Mouse (Mus musculus) cerebral cortex, adult 2 months (tissue): ENCODE measurements around the gene Gm29609.

ENCODE experiments used
- WGBS: fragments of 180-500 bp; shearing (Covaris S2); methylation state at CpG from one replicate; pipeline ENCODE4 v1.1.7; 2018; 5-methylcytosine and 5-hydroxymethylcytosine counted together

Gm29609 gene

DNA sequence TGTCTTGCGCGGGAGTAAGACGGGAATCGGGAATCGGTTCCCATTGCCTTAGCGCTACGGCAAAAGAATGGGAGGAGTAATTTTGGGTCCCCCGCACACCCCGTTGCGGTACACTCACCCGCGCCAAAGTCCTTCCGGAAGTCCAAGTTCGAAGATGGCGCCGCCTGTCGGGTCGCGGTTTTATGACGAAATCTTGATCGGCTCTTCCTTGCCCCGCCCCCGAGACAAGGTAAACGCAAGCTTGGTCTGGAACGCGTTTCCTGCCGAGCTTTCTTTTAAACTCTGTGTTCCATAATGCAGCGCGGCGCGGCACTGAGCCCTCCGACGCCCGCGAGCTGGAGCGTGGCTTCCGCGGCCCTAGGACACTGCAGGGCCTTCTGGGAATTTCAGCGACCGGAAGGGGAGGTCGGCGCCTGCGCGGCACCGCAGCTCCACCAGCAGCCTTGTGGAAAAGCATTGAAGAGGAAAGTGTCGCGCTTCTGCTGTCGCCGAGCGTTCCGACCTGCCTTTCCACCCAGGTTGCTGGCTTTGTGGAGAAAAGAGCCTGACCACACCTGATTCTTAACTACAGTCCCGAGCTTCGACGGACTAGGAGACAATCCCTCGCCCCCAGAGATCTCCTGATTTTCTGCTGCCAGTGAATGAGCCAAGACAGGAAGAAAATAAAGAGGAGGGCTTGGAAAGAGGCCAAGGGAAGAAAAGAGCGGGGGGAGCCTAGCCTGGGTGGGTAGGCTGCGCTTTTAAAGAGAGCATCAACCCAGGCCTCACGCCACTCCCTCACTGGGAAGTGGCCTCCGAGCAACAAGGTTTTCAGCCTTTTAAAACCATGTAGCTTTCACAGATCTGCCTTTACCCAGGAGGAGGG is at the start of gene Gm29609, which contains the start of gene Gtf3c2:
Gene Gm29609 (minus strand): TSS at position 146 of the 865 bp plus-strand sequence.
Gene Gtf3c2 (minus strand): TSS at position 379 of the 865 bp plus-strand sequence.
- WGBS = under 1% methylated on average over 59 of the region's 59 CpGs

DNA sequence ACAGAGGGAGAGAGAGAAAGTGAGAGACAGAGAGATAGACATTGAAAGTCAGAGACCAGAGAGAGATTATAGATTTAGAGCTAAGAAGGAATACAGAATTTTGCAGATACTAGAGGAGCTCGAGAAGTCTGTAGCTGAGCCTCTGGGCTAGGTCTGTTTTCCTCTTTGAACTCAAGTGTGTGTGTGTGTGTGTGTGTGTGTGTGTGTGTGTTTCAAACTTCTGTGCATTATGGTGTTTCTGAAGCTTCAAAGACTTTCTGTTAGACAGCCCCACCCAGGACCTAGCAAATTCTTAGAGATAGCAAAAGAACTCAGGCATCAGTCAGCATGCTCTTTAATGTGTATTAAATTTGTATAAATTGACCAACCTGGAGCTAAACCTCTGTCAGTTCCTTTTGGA is 46.9 kb upstream of the Gm29609 start:
- 81% methylated on average over 1 of the region's 1 CpGs for WGBS

DNA sequence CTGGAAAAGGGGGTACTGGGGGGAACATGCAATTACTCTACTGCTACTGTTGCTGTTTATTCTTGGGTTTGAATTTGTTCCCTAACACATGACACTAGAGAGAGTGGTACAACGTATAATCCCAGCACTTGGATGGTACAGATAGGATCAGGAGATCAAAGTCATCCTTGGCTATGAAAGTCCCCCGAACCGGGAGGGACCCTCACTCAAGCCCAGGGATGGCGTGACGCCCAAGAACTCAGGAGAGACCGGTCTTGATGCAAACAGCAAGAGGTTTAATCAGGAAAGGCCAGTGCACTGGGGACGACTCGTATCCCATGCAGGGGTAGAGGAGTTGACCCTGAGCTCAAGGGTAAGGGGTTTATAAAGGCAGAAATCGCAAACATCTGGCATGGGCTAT is 43.0 kb upstream of the Gm29609 start:
- 96% methylated on average over 9 of the region's 9 CpGs for WGBS

DNA sequence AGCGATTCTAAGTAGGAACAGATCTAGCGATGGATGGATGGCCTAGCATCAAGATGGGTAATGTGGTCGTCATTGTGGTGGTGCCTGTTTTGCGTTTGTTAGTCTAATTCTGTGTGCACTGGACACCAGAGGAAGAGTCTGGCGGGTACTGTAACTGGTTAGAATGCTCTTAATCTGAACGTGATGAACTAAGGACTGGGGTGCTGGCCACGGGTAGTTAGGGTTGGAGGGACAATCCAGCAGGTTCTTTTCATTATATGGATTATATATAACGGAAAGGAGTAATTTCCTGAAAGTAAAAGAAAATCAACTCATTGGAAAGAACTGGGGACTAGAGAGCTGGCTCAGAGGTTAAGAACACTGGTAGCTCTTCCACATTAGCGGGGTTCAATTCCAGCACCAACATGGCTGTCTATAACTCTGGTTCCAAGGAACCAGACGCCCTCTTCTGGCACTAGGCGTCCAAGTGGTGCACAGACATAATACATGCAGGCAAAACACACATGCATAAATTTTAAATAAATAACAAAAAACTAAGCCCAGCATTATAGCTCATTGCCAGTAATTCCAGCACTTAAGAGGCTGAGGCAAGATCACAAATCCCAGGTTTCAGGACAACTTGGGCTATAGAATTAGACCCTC is 41.7 kb upstream of the Gm29609 start:
- WGBS = 9% methylated on average over 11 of the region's 11 CpGs

DNA sequence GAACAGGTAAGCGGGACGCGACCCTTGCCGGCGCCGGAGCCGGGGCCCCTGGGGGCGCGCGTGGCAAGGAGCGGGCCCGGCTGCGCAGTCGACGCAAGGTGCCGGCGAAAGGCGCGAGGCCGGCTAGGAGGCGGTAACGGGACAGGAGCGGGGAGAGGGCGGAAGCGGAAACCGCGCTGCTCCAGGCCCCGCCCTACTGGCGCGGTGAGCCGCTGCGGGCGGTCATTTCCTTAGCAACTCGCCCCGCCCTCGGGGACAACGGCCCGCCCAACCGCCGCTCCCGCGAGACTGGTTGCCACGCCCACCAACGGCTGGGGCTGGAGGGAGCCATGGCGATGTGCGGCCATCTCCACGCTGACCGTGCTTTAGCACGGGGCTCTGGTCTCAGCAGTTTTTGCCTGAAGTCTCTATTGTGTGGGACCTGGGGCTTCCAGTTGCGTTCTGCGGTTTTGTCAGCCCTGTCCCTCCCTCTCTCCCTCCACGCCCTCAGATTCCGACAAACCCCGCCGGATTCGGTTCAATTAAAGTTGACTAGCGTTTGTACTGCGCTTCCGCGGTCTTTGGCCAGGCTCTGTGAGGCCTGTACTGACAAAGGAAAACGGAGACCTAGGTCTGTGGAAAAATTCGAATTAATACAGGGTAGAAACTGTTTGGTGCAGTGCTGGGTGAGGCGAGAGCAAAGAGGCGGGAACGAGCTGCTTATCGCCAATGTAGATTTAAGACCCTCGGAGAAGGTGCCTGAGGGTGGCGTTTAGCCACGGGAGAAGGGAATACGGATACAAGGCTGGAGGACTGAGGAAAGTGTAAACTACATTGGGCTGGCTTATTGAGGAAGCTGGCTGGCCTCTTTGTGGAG is 41.0 kb upstream of the Gm29609 start, which contains the start of gene Ppm1g:
Gene Ppm1g (minus strand): TSS at position 240 of the 856 bp plus-strand sequence.
- WGBS = under 1% methylated on average over 68 of the region's 70 CpGs

DNA sequence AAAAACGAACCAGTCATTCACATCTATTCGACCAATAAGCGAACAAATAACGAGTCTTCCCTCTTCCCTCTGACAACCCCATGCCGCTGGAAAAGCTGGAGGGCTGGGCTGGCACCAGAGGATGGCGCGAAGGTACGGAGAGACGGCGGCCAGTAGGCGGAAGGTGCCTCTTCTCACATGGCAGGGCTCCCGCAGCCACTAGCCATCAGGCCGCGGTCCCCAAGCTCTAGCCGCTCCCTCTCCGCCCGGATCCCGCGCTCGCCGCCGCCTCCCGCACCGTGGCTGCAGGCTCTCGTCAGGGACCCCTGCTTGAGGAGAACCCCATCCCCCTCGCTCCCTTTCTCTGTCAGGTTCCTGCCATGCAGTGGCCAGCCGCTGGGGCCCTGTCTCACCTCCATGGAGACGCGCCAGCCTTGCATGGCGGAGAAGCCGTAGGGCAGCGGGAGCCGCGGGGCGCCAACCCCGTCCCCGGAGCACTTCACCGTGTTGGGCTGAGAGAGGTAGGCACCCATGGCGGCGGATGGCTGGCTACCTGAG is 40.3 kb upstream of the Gm29609 start:
- under 1% methylated on average over 40 of the region's 40 CpGs for WGBS

DNA sequence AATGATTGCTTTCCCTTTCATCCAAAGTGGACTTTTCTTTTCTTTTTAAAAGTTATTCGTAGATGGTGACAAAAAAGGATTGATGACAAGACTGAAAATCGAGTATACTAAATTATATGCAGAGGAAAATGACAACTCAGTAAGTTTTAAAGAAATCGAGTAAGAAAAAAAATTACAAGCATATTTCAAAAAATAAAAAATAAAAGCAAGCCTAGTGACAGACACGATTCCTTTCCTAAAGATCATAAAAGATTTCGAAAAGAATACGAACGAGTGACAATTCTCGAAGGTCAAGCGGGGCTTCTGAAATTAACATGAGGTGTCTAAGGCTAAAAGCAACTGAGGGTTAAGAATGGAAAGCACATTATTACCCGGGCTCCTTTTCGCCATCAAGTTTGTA is 39.8 kb upstream of the Gm29609 start:
- 2% methylated on average over 11 of the region's 11 CpGs for WGBS

DNA sequence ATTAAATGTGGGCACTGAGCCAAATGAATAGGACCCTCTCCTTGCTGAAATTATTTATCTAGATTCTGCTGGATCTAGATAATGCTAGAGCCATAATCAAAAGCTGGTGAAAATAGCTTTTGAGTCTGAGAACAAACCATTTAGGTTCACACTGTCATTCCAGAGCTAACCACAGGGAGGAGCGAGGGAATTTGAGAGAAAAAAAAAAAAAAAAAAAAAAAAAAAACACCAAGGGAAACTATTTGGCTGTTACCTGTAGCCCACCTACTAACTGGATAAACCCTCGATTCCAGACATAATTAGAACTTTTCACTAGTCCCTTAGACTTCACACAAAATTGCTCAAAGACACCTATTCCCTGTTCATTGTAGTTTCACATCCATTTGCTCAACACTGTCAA is 39.4 kb upstream of the Gm29609 start:
- WGBS = 4% methylated on average over 2 of the region's 2 CpGs

DNA sequence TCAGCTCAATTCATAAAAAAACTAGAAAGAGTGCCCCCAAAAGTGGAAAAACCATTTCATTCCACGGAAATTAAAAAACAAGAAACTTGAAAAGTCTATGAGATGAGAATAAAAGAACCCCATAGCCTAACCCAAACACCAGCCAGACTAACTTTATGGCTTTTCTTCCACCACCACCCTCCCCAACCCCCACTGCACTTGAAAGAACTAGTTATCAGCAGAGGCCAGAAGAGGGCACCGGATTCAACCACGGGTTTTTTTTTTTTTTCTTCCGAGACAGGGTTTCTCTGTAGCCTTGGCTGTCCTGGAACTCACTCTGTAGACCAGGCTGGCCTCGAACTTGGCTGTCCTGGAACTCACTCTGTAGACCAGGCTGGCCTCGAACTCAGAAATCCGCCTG is 38.6 kb upstream of the Gm29609 start:
- WGBS = 52% methylated on average over 7 of the region's 7 CpGs

DNA sequence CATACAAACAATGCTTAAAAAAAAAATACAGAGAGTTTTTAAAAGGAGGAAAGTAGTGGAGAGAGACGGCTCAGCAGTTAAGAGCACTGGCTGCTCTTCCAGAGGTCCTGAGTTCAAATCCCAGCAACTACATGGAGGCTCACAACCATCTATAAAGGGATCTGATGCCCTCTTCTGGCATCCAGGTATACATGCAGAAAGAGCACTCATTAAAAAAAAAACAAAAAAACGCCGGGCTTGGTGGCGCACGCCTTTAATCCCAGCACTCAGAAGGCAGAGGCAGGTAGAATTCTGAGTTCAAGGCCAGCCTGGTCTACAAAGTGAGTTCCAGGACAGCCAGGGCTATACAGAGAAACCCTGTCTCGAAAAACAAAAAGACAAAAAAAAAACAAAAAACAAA is 36.8 kb upstream of the Gm29609 start:
- WGBS = 90% methylated on average over 6 of the region's 6 CpGs

DNA sequence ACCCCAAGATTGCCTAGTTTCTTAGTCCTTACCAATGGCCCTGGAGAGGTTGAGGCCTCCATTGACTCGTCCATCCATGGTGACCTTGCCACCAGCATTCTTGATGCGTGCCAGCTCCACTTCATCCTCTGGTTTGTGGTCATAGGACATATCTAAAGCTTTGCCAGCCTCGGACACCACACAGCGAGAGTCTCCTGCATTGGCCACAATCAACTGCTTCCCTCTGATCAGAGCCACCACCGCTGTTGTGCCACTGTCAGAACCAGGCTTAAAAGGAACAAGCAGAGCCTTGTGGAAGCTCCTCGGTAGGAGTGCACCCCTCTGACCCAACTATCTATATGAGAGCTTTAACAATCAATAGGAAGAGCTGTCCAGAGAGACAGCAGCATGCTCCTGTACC is 24.7 kb upstream of the Gm29609 start:
- WGBS = 95% methylated on average over 6 of the region's 6 CpGs

DNA sequence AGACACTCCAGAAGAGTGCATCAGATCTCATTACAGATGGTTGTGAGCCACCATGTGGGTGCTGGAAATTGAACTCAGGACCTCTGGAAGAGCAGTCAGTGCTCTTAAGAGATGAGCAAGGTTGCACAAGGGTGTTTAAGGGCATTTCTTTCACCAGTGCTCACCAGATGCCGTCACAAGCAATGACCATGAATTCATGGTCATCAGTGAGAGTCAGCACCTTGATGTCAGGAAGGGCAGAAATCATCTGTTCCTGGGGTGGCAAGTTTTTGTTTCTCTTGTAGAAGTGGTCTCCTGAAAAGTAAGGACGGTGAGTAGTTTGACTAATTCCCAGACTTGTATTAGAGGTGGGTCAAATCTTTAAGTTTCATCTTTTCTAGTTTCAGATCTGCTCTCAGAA is 24.2 kb upstream of the Gm29609 start:
- 92% methylated on average over 2 of the region's 2 CpGs for WGBS

DNA sequence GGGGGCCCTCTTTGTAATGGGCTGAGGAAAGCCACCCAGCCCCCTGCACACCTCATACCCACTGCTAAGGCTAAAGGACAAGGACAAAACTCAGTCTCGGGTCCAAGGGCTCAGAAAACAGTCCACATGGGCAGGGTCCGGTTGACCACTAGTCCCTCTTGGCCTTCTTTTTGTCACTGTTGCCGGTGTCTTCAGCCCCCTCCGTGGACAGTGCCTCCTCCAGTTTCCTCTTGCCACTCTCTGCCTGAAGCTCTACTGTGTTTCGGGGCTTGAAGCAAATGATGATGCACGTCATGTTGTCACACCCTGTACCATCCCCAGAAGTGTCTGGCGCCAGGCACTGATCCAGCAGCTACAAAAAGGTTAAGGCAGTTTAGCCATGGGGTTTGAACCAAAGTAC is 23.2 kb upstream of the Gm29609 start:
- 83% methylated on average over 7 of the region's 7 CpGs for WGBS

DNA sequence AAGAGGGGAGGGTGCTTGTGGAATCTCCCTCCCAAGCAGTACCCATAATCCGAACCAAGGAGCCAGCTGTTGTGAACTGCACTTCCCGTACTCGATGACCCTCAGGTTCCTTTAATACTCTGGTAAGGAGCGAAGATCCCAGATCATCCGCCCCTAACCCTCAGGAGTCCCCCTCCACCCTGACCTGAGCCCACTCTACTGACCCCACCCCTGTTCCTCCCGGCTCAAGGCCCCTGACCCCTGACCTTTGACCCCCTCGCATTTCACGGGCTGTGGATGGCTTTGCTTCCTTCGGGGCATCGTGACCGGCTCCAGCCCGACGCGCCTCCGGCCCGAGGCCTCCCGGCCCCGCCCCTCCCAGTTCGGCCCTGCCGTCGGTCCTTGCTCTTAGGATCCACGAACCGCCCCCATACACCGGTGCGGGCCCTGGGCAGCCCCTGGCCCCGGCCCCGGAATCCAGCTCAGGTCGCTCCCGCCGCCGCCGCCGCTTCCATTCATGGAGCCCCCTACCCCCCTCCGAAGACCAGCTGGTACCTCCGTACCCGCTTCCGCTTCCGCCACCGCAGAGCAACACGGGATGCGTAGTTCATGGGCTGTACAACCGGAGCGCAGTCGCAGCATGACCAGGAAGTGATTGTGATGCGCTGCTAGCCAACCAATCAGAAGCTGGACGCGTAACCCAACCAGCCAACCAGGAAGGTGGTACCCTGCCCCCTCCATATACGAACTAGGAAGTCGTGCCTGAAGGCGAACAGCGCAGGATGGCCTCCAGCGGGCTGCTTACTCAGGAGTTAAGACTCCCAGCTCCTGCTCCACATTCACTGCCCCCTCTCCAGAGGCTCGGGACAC is 22.3 kb upstream of the Gm29609 start, which contains the start of gene Zfp513:
Gene Zfp513 (minus strand): TSS at position 562 of the 849 bp plus-strand sequence.
- WGBS = under 1% methylated on average over 53 of the region's 53 CpGs

DNA sequence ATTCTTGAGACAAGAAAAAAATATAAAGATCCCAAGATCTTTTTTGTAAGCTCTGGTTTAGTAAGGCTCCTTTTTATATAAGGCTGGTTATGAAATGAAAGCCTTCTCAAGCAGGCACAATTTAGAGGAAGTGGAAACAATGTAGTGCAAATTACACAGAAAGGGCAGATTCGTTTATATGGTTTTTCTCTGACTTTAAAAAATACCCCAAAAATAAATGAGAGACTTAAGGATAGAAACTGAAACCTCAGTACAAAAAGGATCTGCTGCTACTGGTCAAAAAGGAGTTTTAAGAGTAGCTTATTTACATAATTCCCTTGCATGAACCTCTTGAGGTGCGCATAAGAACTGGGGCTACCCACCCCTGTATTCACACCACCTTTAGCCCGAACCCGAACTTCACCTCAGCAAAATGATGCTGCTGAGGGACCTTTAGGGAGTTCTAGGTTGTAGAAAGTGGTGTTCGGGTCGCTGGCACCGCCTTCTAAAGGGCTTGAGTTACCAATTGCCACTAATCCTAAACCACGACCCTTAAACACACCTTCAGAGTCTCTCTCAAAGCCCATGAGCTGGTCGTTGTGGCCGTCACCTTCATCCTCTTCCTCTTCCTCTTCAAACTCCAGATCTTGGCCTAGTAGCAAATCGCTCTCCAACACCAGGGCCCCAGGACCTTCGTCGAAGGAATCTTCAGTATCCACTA is 21.5 kb upstream of the Gm29609 start:
- WGBS = 9% methylated on average over 13 of the region's 13 CpGs

DNA sequence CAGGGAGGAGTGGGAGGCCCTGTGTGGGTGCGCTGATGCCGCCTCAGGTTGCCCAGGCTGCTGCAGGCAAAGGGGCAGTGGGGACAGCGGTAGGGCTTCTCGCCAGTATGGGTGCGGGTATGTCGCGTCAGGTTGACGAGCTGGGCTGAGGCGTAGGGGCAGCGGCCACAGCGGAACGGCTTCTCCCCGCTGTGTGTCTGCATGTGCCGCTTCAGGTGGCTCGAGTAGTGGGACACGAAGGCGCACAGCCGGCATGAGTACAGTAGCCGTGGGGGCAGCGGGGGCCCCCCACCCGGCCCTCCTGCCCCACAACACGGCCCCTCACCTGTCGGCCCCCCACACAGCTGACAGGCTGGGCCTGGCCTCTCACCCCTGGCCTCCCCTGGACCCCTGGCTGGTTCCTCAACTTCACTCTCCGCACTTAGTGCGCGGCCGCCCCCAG is 20.6 kb upstream of the Gm29609 start:
- 90% methylated on average over 27 of the region's 27 CpGs for WGBS

DNA sequence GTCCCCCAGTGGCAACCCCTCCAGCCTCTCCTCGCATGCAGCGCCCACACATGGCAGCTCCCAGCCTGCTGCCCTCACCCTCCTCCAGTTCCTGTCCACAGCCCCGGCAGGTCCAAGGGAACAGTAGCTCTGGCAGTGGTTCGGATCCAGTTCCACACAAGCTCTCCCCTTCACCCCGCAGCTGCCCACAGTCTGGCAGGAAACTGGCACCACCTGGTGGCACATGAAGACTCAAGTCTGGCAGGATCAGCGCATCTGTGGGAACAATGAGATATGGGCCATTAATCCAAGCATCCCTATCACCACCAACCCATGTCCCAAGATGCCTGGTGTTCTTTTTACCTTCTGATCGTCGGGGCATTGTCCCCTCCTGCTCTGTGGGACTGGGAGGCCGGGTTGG is 20.2 kb upstream of the Gm29609 start:
- 54% methylated on average over 9 of the region's 9 CpGs for WGBS

DNA sequence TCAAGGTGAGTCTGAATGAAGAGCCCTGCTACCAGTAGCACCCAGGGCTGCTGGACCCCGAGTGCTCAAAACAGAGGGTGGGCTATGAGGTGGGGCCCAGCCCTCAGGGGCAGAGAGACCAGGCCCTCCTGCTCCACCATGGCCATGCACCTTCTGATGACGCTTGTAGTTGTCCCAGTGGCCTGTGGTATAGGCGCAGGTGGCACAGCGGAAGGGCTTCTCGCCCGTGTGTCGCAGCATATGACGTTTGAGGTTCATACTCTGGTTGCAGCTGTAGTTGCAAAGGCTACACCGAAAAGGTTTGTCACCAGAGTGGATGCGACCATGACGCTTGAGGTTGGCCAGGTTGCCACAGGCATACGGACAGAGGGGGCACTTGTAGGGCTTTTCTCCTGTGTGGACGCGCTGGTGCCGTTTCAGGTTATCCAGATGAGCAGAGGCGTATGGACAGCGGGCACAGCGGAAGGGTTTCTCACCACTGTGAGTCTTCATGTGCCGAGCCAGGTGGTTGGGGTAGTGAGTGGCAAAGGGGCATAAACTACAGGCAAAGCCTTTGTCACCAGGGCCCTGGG is 19.7 kb upstream of the Gm29609 start:
- WGBS = 87% methylated on average over 19 of the region's 19 CpGs

DNA sequence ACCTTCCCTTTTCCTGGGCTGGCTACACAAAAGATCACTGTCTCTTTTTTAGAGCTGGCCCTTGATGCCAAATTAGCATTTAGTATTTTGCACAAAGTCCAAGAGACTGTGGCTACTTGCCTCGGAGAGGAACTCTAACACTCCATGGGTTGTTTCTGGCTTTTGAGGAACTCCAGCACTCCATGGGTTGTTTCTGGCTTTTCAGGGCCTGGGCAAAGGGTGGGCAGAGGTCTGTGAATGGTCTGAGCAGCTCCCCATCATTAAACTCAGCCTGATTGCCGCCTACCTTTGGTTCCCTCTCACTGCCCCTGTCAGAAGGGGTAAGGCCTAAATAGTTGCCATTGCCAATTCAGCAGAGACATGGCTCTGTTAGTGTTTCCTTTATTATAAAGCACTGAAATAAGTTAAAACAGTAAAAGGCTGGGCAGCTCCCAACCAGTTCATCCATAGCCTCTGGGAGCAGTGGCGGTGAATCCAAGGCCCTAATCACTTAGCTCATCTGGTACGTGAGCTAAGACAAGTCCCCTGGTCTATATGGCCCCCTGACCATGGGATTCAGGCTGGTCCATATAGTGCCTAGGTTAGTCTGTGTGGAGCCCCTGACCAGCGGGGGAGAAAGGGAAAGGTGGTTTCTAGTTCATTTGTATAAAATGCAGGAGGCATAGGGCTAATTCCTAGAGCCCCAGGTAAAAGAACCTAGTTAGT is 19.1 kb upstream of the Gm29609 start:
- 63% methylated on average over 5 of the region's 5 CpGs for WGBS
